Mouse (Mus musculus): ENCODE results near the gene Grik5. TPM values are rescaled to one million over a fixed set of nuclear protein-coding genes. Genes with fewer than 3 reads are reported as not detected.
A peak's percentile ranks its signal among the peaks of the same experiment; 100 is the strongest.
"Not testable (repeated sequence)": the region's sequence is repeated elsewhere in the genome, so short reads cannot be mapped to it uniquely, and the experiment has no call there.

Gene Grik5
- total RNA-seq, 1 experiment from 2014 or later, result 2.1 TPM

GRCm38 (mm10) chr7:25049295-25049930, 22.7 kb downstream of the Grik5 start:
- ATAC-seq (ENCODE audit: extremely low read depth, insufficient number of reproducible peaks, low FRiP score, poor library complexity, severe bottlenecking), result no peak

GRCm38 (mm10) chr7:25047363-25047762, 24.8 kb downstream of the Grik5 start:
- no peak for ATAC-seq (ENCODE audit: extremely low read depth, insufficient number of reproducible peaks, low FRiP score, poor library complexity, severe bottlenecking)

- ATAC-seq (ENCODE audit: extremely low read depth, insufficient number of reproducible peaks, low FRiP score, poor library complexity, severe bottlenecking), result not testable (repeated sequence)
Measured at GRCm38 (mm10) chr7:25044599-25044998, 27.5 kb downstream of the Grik5 start.

GRCm38 (mm10) chr7:25041921-25042320, 30.2 kb downstream of the Grik5 start:
- no peak for ATAC-seq (ENCODE audit: extremely low read depth, insufficient number of reproducible peaks, low FRiP score, poor library complexity, severe bottlenecking)

GRCm38 (mm10) chr7:25035916-25036315, 36.2 kb downstream of the Grik5 start:
- peak; percentile 62; the same call in 1 of the 2 replicates for ATAC-seq (ENCODE audit: extremely low read depth, insufficient number of reproducible peaks, low FRiP score, poor library complexity, severe bottlenecking)

- ATAC-seq (ENCODE audit: extremely low read depth, insufficient number of reproducible peaks, low FRiP score, poor library complexity, severe bottlenecking), result no peak
Measured at GRCm38 (mm10) chr7:25034796-25035195, 37.4 kb downstream of the Grik5 start.

- ATAC-seq (ENCODE audit: extremely low read depth, insufficient number of reproducible peaks, low FRiP score, poor library complexity, severe bottlenecking), result no peak
Measured at GRCm38 (mm10) chr7:25031528-25031927, 40.6 kb downstream of the Grik5 start.

GRCm38 (mm10) chr7:25030032-25030753, 42.0 kb downstream of the Grik5 start:
- peak; percentile 65 for ATAC-seq (ENCODE audit: extremely low read depth, insufficient number of reproducible peaks, low FRiP score, poor library complexity, severe bottlenecking)

- ATAC-seq (ENCODE audit: extremely low read depth, insufficient number of reproducible peaks, low FRiP score, poor library complexity, severe bottlenecking), result no peak
Measured at GRCm38 (mm10) chr7:25026452-25026851, 45.7 kb downstream of the Grik5 start.

- ATAC-seq (ENCODE audit: extremely low read depth, insufficient number of reproducible peaks, low FRiP score, poor library complexity, severe bottlenecking), result no peak
Measured at GRCm38 (mm10) chr7:25025855-25026439, 46.2 kb downstream of the Grik5 start.

- ATAC-seq (ENCODE audit: extremely low read depth, insufficient number of reproducible peaks, low FRiP score, poor library complexity, severe bottlenecking), result no peak
Measured at GRCm38 (mm10) chr7:25011592-25011991, 60.6 kb downstream of the Grik5 start.

- no peak for ATAC-seq (ENCODE audit: extremely low read depth, insufficient number of reproducible peaks, low FRiP score, poor library complexity, severe bottlenecking)
Measured at GRCm38 (mm10) chr7:25010090-25010913, 61.8 kb downstream of the Grik5 start.

- no peak for ATAC-seq (ENCODE audit: extremely low read depth, insufficient number of reproducible peaks, low FRiP score, poor library complexity, severe bottlenecking)
Measured at GRCm38 (mm10) chr7:25009099-25009700, 62.9 kb downstream of the Grik5 start.

GRCm38 (mm10) chr7:25008635-25009034, 63.5 kb downstream of the Grik5 start:
- no peak for ATAC-seq (ENCODE audit: extremely low read depth, insufficient number of reproducible peaks, low FRiP score, poor library complexity, severe bottlenecking)

- no peak for ATAC-seq (ENCODE audit: extremely low read depth, insufficient number of reproducible peaks, low FRiP score, poor library complexity, severe bottlenecking)
Measured at GRCm38 (mm10) chr7:25007609-25008374, 64.4 kb downstream of the Grik5 start.

- ATAC-seq (ENCODE audit: extremely low read depth, insufficient number of reproducible peaks, low FRiP score, poor library complexity, severe bottlenecking), result peak; percentile 88
Measured at GRCm38 (mm10) chr7:25006586-25007364, 65.4 kb downstream of the Grik5 start.

- ATAC-seq (ENCODE audit: extremely low read depth, insufficient number of reproducible peaks, low FRiP score, poor library complexity, severe bottlenecking), result no peak
Measured at GRCm38 (mm10) chr7:25006171-25006570, 66.0 kb downstream of the Grik5 start.

Measured in neutrophil, adult 5-6 weeks (primary cell).